Mouse (Mus musculus) lung, embryonic 14.5 days (tissue): ENCODE data around the gene Zfp607b. TPM values are rescaled to one million over a fixed set of nuclear protein-coding genes. Genes with fewer than 3 reads are reported as not detected.

Source experiments
- ATAC-seq: fragments of 200-750 bp; cut with Nextera tagmentation; 2 replicates; pipeline ENCODE4 v1.8.0; 2017; ENCODE audit warnings: mild to moderate bottlenecking, moderate TSS enrichment, moderate library complexity; ENCODE audit not compliant: insufficient read depth
- DNase-seq: peaks from one replicate; pipeline ENCODE4 v3.0.0-alpha.2; 2015
- H3K27ac ChIP-seq: fragments of 300-500 bp; sonication (generic); 2 replicates; pipeline ENCODE4 v1.5.1; 2014; ENCODE audit warnings: low read depth, mild to moderate bottlenecking, moderate library complexity
- H3K27me3 ChIP-seq: fragments of 300-500 bp; sonication (generic); 2 replicates; pipeline ENCODE4 v1.6.1; 2014; ENCODE audit warnings: low read length, control low read depth; ENCODE audit not compliant: insufficient read depth
- H3K36me3 ChIP-seq: fragments of 300-500 bp; sonication (generic); 2 replicates; pipeline ENCODE4 v1.6.1; 2014; ENCODE audit warnings: control low read depth; ENCODE audit not compliant: insufficient read depth
- H3K4me1 ChIP-seq: fragments of 300-500 bp; sonication (generic); 2 replicates; pipeline ENCODE4 v1.6.1; 2014; ENCODE audit warnings: antibody characterized with exemption, control low read depth; ENCODE audit not compliant: insufficient read depth
- H3K4me2 ChIP-seq: fragments of 300-500 bp; sonication (generic); 2 replicates; pipeline ENCODE4 v1.6.1; 2014; ENCODE audit warnings: mild to moderate bottlenecking
- H3K4me3 ChIP-seq: fragments of 300-500 bp; sonication (generic); 2 replicates; pipeline ENCODE4 v1.5.1; 2014; ENCODE audit warnings: low read depth, low read length
- H3K9ac ChIP-seq: fragments of 300-500 bp; sonication (generic); 2 replicates; pipeline ENCODE4 v1.6.1; 2014
- H3K9me3 ChIP-seq: fragments of 300-500 bp; sonication (generic); 2 replicates; pipeline ENCODE4 v1.6.1; 2016; ENCODE audit warnings: low read depth, low read length, control low read depth
- CTCF ChIP-seq: IDR thresholded peaks from 2 replicates; pipeline ENCODE4 v1.5.1; 2016; ENCODE audit warnings: antibody characterized with exemption, low read depth
- WGBS: fragments of 180-500 bp; shearing (Covaris S2); extraction: QIAGEN DNeasy Blood & Tissue Kit; methylation state at CpG from one replicate; pipeline ENCODE4 v1.1.7; 2014; 5-methylcytosine and 5-hydroxymethylcytosine counted together
- polyA plus RNA-seq: library from polyadenylated mRNA; unstranded; fragments of >200 nt; fragmentation: Nextera tagmentation; extraction: Ambion mirVana; gene quantifications from 2 replicates; pipeline ENCODE4 v1.2.1, GENCODE M21; 2014

The Zfp607b gene
- polyA plus RNA-seq, 1 experiment from 2014 or later: 3.6 TPM

GRCm38 (mm10) chr7:27662038-27662437 is 27.1 kb upstream of the Zfp607b start:
- TF ChIP-seq CTCF: no peak
- Histone ChIP-seq H3K4me3 (no peak overlapping the region), H3K36me3 (peaks cover 27% of the 10 kb centered on the region), H3K4me2 (no peak overlapping the region), H3K9ac (no peak overlapping the region), H3K27me3 (peaks cover 22% of the 10 kb centered on the region; the same call in 1 of the 2 replicates), H3K4me1 (no peaks in the 10 kb centered on the region), H3K9me3 (no peaks in the 10 kb centered on the region), H3K27ac (no peak overlapping the region)
- ATAC-seq: no peak
- WGBS: 84% methylated on average over 4 of the region's 4 CpGs
- no peak for DNase-seq

DNA sequence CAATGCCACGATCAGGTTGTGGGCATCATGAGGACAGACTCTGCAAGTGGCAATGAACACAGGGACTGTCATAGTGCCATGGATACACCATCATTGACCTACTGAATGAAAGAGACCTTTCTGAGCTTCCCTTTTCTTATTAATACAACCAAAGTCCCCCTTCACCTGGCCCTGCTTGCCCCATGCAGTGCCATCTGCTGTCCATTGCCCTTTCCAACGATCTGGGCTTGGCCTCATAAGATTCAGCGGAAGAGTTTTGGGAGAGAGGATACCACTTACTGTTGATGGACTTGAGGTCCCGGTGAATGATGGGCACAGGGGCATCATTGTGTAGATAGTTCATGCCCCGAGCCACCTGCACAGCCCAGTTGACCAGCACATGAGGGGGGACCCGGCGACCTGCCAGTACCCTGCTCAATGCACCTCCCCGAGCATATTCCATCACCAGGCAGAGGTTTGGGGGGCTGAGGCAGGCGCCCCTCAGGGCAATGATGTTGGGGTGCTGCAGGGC is 16.0 kb upstream of the Zfp607b start:
- peak overlapping the region; percentile 76 for H3K9ac ChIP-seq
- peaks cover 12% of the 10 kb centered on the region; the same call in 1 of the 2 replicates for H3K4me1 ChIP-seq
- H3K27me3 ChIP-seq: no peaks in the 10 kb centered on the region
- whole genome bisulfite sequencing: 50% methylated on average over 9 of the region's 9 CpGs
- H3K36me3 ChIP-seq: 0 out of 2 replicates have a peak, but pooled peaks cover 8% of the 10 kb centered on the region
- H3K4me3 ChIP-seq: peak overlapping the region; percentile 87
- DNase-seq (no peak), ATAC-seq (no peak)
- TF ChIP-seq CTCF: 0 out of 2 replicates have a peak, but pooled peaks have one; percentile 10
- H3K9me3 ChIP-seq: no peaks in the 10 kb centered on the region
- H3K4me2 ChIP-seq: peak overlapping the region; percentile 99
- H3K27ac ChIP-seq: no peak overlapping the region

DNA sequence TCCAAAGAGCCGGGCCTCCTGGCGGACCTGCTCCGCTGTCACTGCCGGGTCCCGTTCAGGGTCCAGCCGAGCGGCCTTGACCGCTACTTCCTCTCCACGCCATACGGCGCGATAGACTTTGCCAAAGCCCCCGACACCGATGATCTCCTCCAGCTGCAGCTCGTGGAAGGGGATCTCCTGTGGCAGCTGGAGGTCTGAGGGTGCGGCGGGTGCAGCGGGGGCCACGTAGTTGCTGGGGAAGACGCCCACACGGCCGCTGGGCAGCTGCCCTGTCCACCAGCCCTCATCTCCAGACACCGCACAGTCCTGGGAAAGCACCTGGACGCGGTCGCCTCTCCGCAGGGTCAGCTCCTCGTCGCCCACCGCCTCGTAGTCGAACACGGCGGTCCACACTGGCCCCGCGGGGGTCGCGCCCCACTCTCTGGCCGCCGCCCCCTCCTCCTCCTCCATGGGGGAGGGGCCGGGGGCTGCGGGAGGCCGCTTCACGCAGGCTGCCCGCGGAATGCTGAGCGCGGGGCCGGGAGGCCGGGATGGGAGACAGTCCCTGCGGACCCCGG is 15.5 kb upstream of the Zfp607b start:
- peak; percentile 13; the same call in 1 of the 2 replicates for ATAC-seq
- no peak for TF ChIP-seq CTCF
- no peaks in the 10 kb centered on the region for H3K9me3 ChIP-seq
- peak; percentile 40 for DNase-seq
- WGBS: under 1% methylated on average over 46 of the region's 52 CpGs
- no peak overlapping the region for H3K27ac ChIP-seq
- H3K9ac ChIP-seq: peak overlapping the region; percentile 76
- H3K27me3 ChIP-seq: no peaks in the 10 kb centered on the region
- H3K4me3 ChIP-seq: peak overlapping the region; percentile 87
- peaks cover 12% of the 10 kb centered on the region; the same call in 1 of the 2 replicates for H3K4me1 ChIP-seq
- H3K4me2 ChIP-seq: peak overlapping the region; percentile 99
- 0 out of 2 replicates have a peak, but pooled peaks cover 8% of the 10 kb centered on the region for H3K36me3 ChIP-seq

DNA sequence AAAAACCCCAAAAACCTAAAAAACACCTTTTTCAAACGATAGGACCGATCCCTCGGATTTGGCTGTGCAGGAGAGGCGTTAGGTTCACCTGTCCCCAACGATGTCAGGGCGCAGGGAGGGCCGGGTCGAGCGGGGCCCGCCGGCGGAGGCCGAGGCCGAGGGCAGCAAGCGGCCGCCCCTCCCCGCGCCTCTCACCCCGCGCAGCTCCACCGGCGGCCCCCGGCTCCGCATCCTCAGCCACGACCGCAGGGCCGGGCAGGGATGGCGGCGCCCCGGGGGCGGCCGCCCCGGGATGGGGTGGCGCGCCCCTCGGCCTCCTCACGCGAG is 15.0 kb upstream of the Zfp607b start:
- H3K4me1 ChIP-seq: peaks cover 12% of the 10 kb centered on the region; the same call in 1 of the 2 replicates
- H3K27ac ChIP-seq: peak overlapping the region; percentile 91
- DNase-seq (no peak), ATAC-seq (peak; percentile 76)
- peak overlapping the region; percentile 99 for H3K4me2 ChIP-seq
- no peaks in the 10 kb centered on the region for H3K9me3 ChIP-seq
- 0% methylated on average over 33 of the region's 38 CpGs for WGBS
- H3K9ac ChIP-seq: peak overlapping the region; percentile 76
- H3K27me3 ChIP-seq: no peaks in the 10 kb centered on the region
- no peak for TF ChIP-seq CTCF
- H3K4me3 ChIP-seq: peak overlapping the region; percentile 87
- H3K36me3 ChIP-seq: 0 out of 2 replicates have a peak, but pooled peaks cover 8% of the 10 kb centered on the region

- DNase-seq (peak; percentile 97), ATAC-seq (peak; percentile 99)
- H3K36me3 ChIP-seq: 0 out of 2 replicates have a peak, but pooled peaks cover 8% of the 10 kb centered on the region
- H3K27ac ChIP-seq: peak within 1 kb of the TSS; percentile 91
- WGBS: under 1% methylated on average over 31 of the region's 31 CpGs
- no peak for TF ChIP-seq CTCF
- peak within 1 kb of the TSS; percentile 87 for H3K4me3 ChIP-seq
- peak within 1 kb of the TSS; percentile 99 for H3K4me2 ChIP-seq
- H3K27me3 ChIP-seq: no peaks in the 10 kb centered on the region
- H3K4me1 ChIP-seq: peaks cover 12% of the 10 kb centered on the region; the same call in 1 of the 2 replicates
- peak within 1 kb of the TSS; percentile 76 for H3K9ac ChIP-seq
- H3K9me3 ChIP-seq: no peaks in the 10 kb centered on the region
Observed at GRCm38 (mm10) chr7:27674522-27675221, 14.5 kb upstream of the Zfp607b start, which contains the start of gene Map3k10. TSS of gene Map3k10 (minus strand) at chr7:27674598.

GRCm38 (mm10) chr7:27675222-27675612 is 13.9 kb upstream of the Zfp607b start:
- Histone ChIP-seq H3K36me3 (0 out of 2 replicates have a peak, but pooled peaks cover 8% of the 10 kb centered on the region), H3K27ac (no peak overlapping the region), H3K27me3 (no peaks in the 10 kb centered on the region), H3K9ac (0 out of 2 replicates have a peak overlapping the region, but pooled peaks have one; percentile 76), H3K4me2 (peak overlapping the region; percentile 99), H3K4me1 (peaks cover 12% of the 10 kb centered on the region; the same call in 1 of the 2 replicates), H3K4me3 (peak overlapping the region; percentile 87), H3K9me3 (no peaks in the 10 kb centered on the region)
- TF ChIP-seq CTCF: no peak
- no peak for DNase-seq
- WGBS: 29% methylated on average over 14 of the region's 14 CpGs
- ATAC-seq: no peak

- Histone ChIP-seq H3K27ac (no peak overlapping the region), H3K9me3 (no peaks in the 10 kb centered on the region), H3K9ac (no peak overlapping the region), H3K4me3 (no peak overlapping the region), H3K36me3 (no peaks in the 10 kb centered on the region), H3K4me1 (no peaks in the 10 kb centered on the region), H3K27me3 (no peaks in the 10 kb centered on the region), H3K4me2 (no peak overlapping the region)
- ATAC-seq (no peak), DNase-seq (no peak)
- WGBS: 43% methylated on average over 2 of the region's 2 CpGs
- no peak for TF ChIP-seq CTCF
Observed at GRCm38 (mm10) chr7:27683218-27683617, 5.9 kb upstream of the Zfp607b start.
